Comparison of ENCODE assay signal across 8 mouse cellular contexts in genomic region chr4:88640704-88641076, GRCm38 (mm10). TPM values are rescaled to one million over a fixed set of nuclear protein-coding genes. Genes with fewer than 3 reads are reported as not detected.
DNase-seq lines count a peak whose midpoint lies in the region; ATAC-seq and TF ChIP-seq lines count a peak whose summit lies in the region.

No protein-coding gene starts in this region.

- H3K36me3 ChIP-seq in heart, embryonic 13.5 days: no peaks in the 10 kb centered on the region
- H3K36me3 ChIP-seq in hindbrain, embryonic 15.5 days: no peaks in the 10 kb centered on the region
- no peaks in the 10 kb centered on the region for H3K36me3 ChIP-seq in midbrain, embryonic 13.5 days

- H3K9ac ChIP-seq in heart, embryonic 13.5 days: peak overlapping the region; percentile 77
- 0 out of 2 replicates have a peak overlapping the region, but pooled peaks have one; percentile 13 for H3K9ac ChIP-seq in hindbrain, embryonic 15.5 days
- no peak overlapping the region for H3K9ac ChIP-seq in midbrain, embryonic 13.5 days (replicated peaks)

- TF ChIP-seq CTCF in cortical plate, adult 2 months (IDR thresholded peaks at IDR 0.05; ENCODE audit: extremely low read depth, insufficient read depth, low read length): no peak

- peak overlapping the region; percentile 60 for H3K4me3 ChIP-seq in heart, embryonic 13.5 days
- H3K4me3 ChIP-seq in cortical plate, adult 2 months (ENCODE audit: insufficient read depth, low read length): peak overlapping the region; percentile 31
- H3K4me3 ChIP-seq in hindbrain, embryonic 15.5 days: peak overlapping the region; percentile 35
- H3K4me3 ChIP-seq in midbrain, embryonic 13.5 days (replicated peaks): peak overlapping the region; percentile 20; the same call in 1 of the 2 replicates

- 54% methylated on average over 8 of the region's 8 CpGs for WGBS in heart, embryonic 13.5 days
- WGBS in hindbrain, embryonic 15.5 days: 58% methylated on average over 8 of the region's 8 CpGs
- WGBS in midbrain, embryonic 13.5 days: 71% methylated on average over 8 of the region's 8 CpGs

- ATAC-seq in heart, embryonic 13.5 days (ENCODE audit: extremely low read depth, insufficient number of reproducible peaks, low FRiP score, low TSS enrichment): no peak
- ATAC-seq in hindbrain, embryonic 15.5 days (ENCODE audit: low FRiP score, low read depth): no peak
- ATAC-seq in midbrain, embryonic 13.5 days: no peak

- DNase-seq in heart, adult 9 months (ENCODE audit: low spot score in 2 of 2): no peak
- no peak for DNase-seq in cerebellum, adult 11-12 months
- no peak for DNase-seq in gastrocnemius, adult 18-20 months (ENCODE audit: low spot score)
- DNase-seq in B cell, adult 2 months: no peak

- H3K4me2 ChIP-seq in heart, embryonic 13.5 days: peak overlapping the region; percentile 69
- peak overlapping the region; percentile 46 for H3K4me2 ChIP-seq in hindbrain, embryonic 15.5 days
- peak overlapping the region; percentile 30; the same call in 1 of the 2 replicates for H3K4me2 ChIP-seq in midbrain, embryonic 13.5 days (replicated peaks)

- H3K4me1 ChIP-seq in heart, embryonic 13.5 days: no peaks in the 10 kb centered on the region
- H3K4me1 ChIP-seq in cortical plate, adult 2 months (ENCODE audit: control insufficient read depth, insufficient read depth, low read length): no peaks in the 10 kb centered on the region
- H3K4me1 ChIP-seq in hindbrain, embryonic 15.5 days (replicated peaks): no peaks in the 10 kb centered on the region
- no peaks in the 10 kb centered on the region for H3K4me1 ChIP-seq in midbrain, embryonic 13.5 days (replicated peaks)

- H3K9me3 ChIP-seq in heart, embryonic 13.5 days: no peaks in the 10 kb centered on the region
- H3K9me3 ChIP-seq in hindbrain, embryonic 15.5 days: no peaks in the 10 kb centered on the region
- no peaks in the 10 kb centered on the region for H3K9me3 ChIP-seq in midbrain, embryonic 13.5 days

- no peak overlapping the region for H3K27ac ChIP-seq in heart, embryonic 13.5 days (replicated peaks)
- H3K27ac ChIP-seq in cortical plate, adult 2 months (ENCODE audit: insufficient read depth, low read length): no peak overlapping the region
- no peak overlapping the region for H3K27ac ChIP-seq in hindbrain, embryonic 15.5 days (replicated peaks)
- no peak overlapping the region for H3K27ac ChIP-seq in midbrain, embryonic 13.5 days

- no peak for TF ChIP-seq POLR2A in cortical plate, adult 2 months (IDR thresholded peaks at IDR 0.05; ENCODE audit: extremely low read depth, insufficient read depth, low read length)

- H3K27me3 ChIP-seq in heart, embryonic 13.5 days (replicated peaks): no peaks in the 10 kb centered on the region
- H3K27me3 ChIP-seq in hindbrain, embryonic 15.5 days: no peaks in the 10 kb centered on the region
- no peaks in the 10 kb centered on the region for H3K27me3 ChIP-seq in midbrain, embryonic 13.5 days

RNA-seq across cellular contexts. Expression of gene Ifna13, which starts 3.6 kb away (rescaled TPM):
- not detected in 2 replicates for polyA plus RNA-seq in heart, embryonic 13.5 days (2015; fragmentation: Nextera tagmentation; extraction: Ambion mirVana)
- not detected in 2 replicates for polyA plus RNA-seq in cortical plate, adult 2 months (2012; rRNA removed)
- not detected in 2 replicates for polyA plus RNA-seq in hindbrain, embryonic 15.5 days (2015; fragmentation: Nextera tagmentation; extraction: Ambion mirVana)
- polyA plus RNA-seq in midbrain, embryonic 13.5 days (2015; fragmentation: Nextera tagmentation; extraction: Ambion mirVana): not detected in 2 replicates
- not detected for total RNA-seq in gastrocnemius, adult 18-20 months (2021)

RNA-seq across cellular contexts. Expression of gene C87499, which starts 6.5 kb away (rescaled TPM):
- polyA plus RNA-seq in heart, embryonic 13.5 days (2015; fragmentation: Nextera tagmentation; extraction: Ambion mirVana): not detected in 2 replicates
- not detected in 2 replicates for polyA plus RNA-seq in cortical plate, adult 2 months (2012; rRNA removed)
- not detected in 2 replicates for polyA plus RNA-seq in hindbrain, embryonic 15.5 days (2015; fragmentation: Nextera tagmentation; extraction: Ambion mirVana)
- polyA plus RNA-seq in midbrain, embryonic 13.5 days (2015; fragmentation: Nextera tagmentation; extraction: Ambion mirVana): not detected in 2 replicates
- not detected for total RNA-seq in gastrocnemius, adult 18-20 months (2021)

RNA-seq across cellular contexts. Expression of gene Ifna16, which starts 36.0 kb away (rescaled TPM):
- polyA plus RNA-seq in heart, embryonic 13.5 days (2015; fragmentation: Nextera tagmentation; extraction: Ambion mirVana): not detected in 2 replicates
- polyA plus RNA-seq in cortical plate, adult 2 months (2012; rRNA removed): not detected in 2 replicates
- polyA plus RNA-seq in hindbrain, embryonic 15.5 days (2015; fragmentation: Nextera tagmentation; extraction: Ambion mirVana): not detected in 2 replicates
- not detected in 2 replicates for polyA plus RNA-seq in midbrain, embryonic 13.5 days (2015; fragmentation: Nextera tagmentation; extraction: Ambion mirVana)
- not detected for total RNA-seq in gastrocnemius, adult 18-20 months (2021)

RNA-seq across cellular contexts. Expression of gene Ifna12, which starts 37.5 kb away (rescaled TPM):
- polyA plus RNA-seq in heart, embryonic 13.5 days (2015; fragmentation: Nextera tagmentation; extraction: Ambion mirVana): not detected in 2 replicates
- not detected in 2 replicates for polyA plus RNA-seq in cortical plate, adult 2 months (2012; rRNA removed)
- polyA plus RNA-seq in hindbrain, embryonic 15.5 days (2015; fragmentation: Nextera tagmentation; extraction: Ambion mirVana): not detected in 2 replicates
- not detected in 2 replicates for polyA plus RNA-seq in midbrain, embryonic 13.5 days (2015; fragmentation: Nextera tagmentation; extraction: Ambion mirVana)
- not detected for total RNA-seq in gastrocnemius, adult 18-20 months (2021)

RNA-seq across cellular contexts. Expression of gene Ifna2, which starts 43.0 kb away (rescaled TPM):
- not detected in 2 replicates for polyA plus RNA-seq in heart, embryonic 13.5 days (2015; fragmentation: Nextera tagmentation; extraction: Ambion mirVana)
- polyA plus RNA-seq in cortical plate, adult 2 months (2012; rRNA removed): not detected in 2 replicates
- polyA plus RNA-seq in hindbrain, embryonic 15.5 days (2015; fragmentation: Nextera tagmentation; extraction: Ambion mirVana): not detected in 2 replicates
- not detected in 2 replicates for polyA plus RNA-seq in midbrain, embryonic 13.5 days (2015; fragmentation: Nextera tagmentation; extraction: Ambion mirVana)
- not detected for total RNA-seq in gastrocnemius, adult 18-20 months (2021)
